Mouse (Mus musculus) hindbrain, embryonic 12.5 days (tissue): Measurements from ENCODE around the gene Acta2. TPM values are rescaled to one million over a fixed set of nuclear protein-coding genes. Genes with fewer than 3 reads are reported as not detected.

Experiments used
- ATAC-seq: fragments of 200-750 bp; cut with Nextera tagmentation; 2 replicates; pipeline ENCODE4 v1.8.0; 2017; ENCODE audit warnings: moderate TSS enrichment; ENCODE audit not compliant: low FRiP score
- H3K27ac ChIP-seq: fragments of 300-500 bp; sonication (generic); 2 replicates; pipeline ENCODE4 v1.5.1; 2016; ENCODE audit warnings: mild to moderate bottlenecking
- H3K27me3 ChIP-seq: fragments of 300-500 bp; sonication (generic); 2 replicates; pipeline ENCODE4 v1.6.1; 2016; ENCODE audit warnings: mild to moderate bottlenecking
- H3K36me3 ChIP-seq: fragments of 300-500 bp; sonication (generic); 2 replicates; pipeline ENCODE4 v1.6.1; 2016; ENCODE audit warnings: mild to moderate bottlenecking
- H3K4me1 ChIP-seq: fragments of 300-500 bp; sonication (generic); 2 replicates; pipeline ENCODE4 v1.6.1; 2016
- H3K4me2 ChIP-seq: fragments of 300-500 bp; sonication (generic); replicated peaks from 2 replicates; pipeline ENCODE4 v1.6.1; 2016; ENCODE audit warnings: mild to moderate bottlenecking
- H3K4me3 ChIP-seq: fragments of 300-500 bp; sonication (generic); 2 replicates; pipeline ENCODE4 v1.5.1; 2016; ENCODE audit warnings: mild to moderate bottlenecking
- H3K9ac ChIP-seq: fragments of 300-500 bp; sonication (generic); 2 replicates; pipeline ENCODE4 v1.6.1; 2016; ENCODE audit warnings: mild to moderate bottlenecking, moderate library complexity
- H3K9me3 ChIP-seq: fragments of 300-500 bp; sonication (generic); replicated peaks from 2 replicates; pipeline ENCODE4 v1.6.1; 2016; ENCODE audit warnings: mild to moderate bottlenecking
- WGBS: fragments of 180-500 bp; shearing (Covaris S2); methylation state at CpG from one replicate; pipeline ENCODE4 v1.1.7; 2016; 5-methylcytosine and 5-hydroxymethylcytosine counted together
- polyA plus RNA-seq: library from polyadenylated mRNA; unstranded; fragments of >200 nt; fragmentation: Nextera tagmentation; extraction: Ambion mirVana; gene quantifications from 2 replicates; pipeline ENCODE4 v1.2.1, GENCODE M21; 2016

The Acta2 gene
- polyA plus RNA-seq, 1 experiment from 2014 or later, result 45.1 TPM

DNA sequence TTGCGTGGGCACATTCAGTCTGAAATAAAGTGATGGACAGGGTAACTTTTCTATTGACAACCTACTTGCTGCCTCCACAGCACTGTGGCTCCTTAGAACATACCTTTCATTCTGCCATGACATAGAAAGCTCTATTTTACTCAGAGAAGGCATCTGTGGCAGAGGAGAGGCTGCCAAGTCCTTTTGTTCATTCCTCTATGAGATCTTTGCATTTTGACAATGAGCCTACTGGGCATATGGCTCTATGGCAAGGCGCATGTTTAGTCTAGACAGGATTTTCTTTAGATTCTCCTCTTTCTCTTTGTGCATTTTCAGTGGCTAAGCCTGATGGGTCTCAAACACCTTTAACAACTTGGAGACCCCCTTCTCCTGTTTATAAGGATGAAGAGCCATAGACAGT is 17.6 kb downstream of the Acta2 start:
- H3K27me3 ChIP-seq, result no peaks in the 10 kb centered on the region
- no peak for ATAC-seq
- no peaks in the 10 kb centered on the region for H3K9me3 ChIP-seq
- no peak overlapping the region for H3K9ac ChIP-seq
- H3K4me3 ChIP-seq, result no peak overlapping the region
- H3K4me2 ChIP-seq, result no peak overlapping the region
- H3K4me1 ChIP-seq, result no peaks in the 10 kb centered on the region
- H3K36me3 ChIP-seq, result 0 out of 2 replicates have a peak, but pooled peaks cover 3% of the 10 kb centered on the region
- no peak overlapping the region for H3K27ac ChIP-seq
- 98% methylated on average over 2 of the region's 2 CpGs for WGBS

DNA sequence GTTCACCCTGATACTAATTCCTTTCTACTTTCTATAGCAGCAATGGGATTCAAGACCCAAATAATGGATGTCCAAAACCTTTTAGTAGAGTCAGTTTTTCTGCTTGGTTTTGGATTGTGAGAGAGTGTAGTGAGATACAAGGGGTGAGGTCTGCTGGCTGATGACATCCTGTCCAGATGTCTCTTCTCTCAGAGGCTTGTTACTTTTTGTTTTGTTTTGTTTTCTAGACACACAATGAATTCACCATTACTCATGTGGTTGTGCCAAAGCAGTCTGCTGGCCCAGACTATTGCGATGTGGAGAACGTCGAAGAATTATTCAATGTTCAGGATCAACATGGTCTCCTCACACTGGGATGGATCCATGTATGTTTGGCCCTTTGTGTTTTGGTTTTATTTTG is 19.3 kb downstream of the Acta2 start:
- H3K9ac ChIP-seq, result no peak overlapping the region
- no peaks in the 10 kb centered on the region for H3K4me1 ChIP-seq
- no peak overlapping the region for H3K4me2 ChIP-seq
- no peak overlapping the region for H3K4me3 ChIP-seq
- 97% methylated on average over 3 of the region's 3 CpGs for WGBS
- no peak overlapping the region for H3K27ac ChIP-seq
- ATAC-seq, result no peak
- no peaks in the 10 kb centered on the region for H3K9me3 ChIP-seq
- 0 out of 2 replicates have a peak, but pooled peaks cover 3% of the 10 kb centered on the region for H3K36me3 ChIP-seq
- H3K27me3 ChIP-seq, result no peaks in the 10 kb centered on the region

DNA sequence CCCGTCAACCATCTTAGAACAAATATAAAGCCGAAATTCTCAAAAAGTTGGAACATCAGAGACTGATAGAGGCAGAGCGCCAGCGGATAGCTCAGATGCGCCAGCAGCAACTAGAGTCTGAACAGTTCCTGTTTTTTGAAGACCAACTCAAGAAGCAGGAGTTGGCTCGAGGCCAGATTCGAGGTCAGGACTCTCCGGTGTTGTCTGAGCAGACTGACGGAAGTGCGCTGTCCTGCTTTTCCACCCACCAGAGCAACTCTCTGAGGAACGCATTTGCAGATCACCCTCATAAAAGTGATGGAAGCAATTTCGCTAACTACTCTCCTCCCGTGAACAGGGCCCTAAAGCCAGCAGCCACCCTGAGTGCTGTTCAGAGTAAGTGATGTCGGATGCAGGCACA is 21.4 kb downstream of the Acta2 start:
- no peak overlapping the region for H3K4me3 ChIP-seq
- no peak overlapping the region for H3K27ac ChIP-seq
- no peaks in the 10 kb centered on the region for H3K4me1 ChIP-seq
- H3K4me2 ChIP-seq, result no peak overlapping the region
- H3K27me3 ChIP-seq, result no peaks in the 10 kb centered on the region
- no peak overlapping the region for H3K9ac ChIP-seq
- 0 out of 2 replicates have a peak, but pooled peaks cover 3% of the 10 kb centered on the region for H3K36me3 ChIP-seq
- no peaks in the 10 kb centered on the region for H3K9me3 ChIP-seq
- ATAC-seq, result no peak
- WGBS, result 91% methylated on average over 14 of the region's 14 CpGs

DNA sequence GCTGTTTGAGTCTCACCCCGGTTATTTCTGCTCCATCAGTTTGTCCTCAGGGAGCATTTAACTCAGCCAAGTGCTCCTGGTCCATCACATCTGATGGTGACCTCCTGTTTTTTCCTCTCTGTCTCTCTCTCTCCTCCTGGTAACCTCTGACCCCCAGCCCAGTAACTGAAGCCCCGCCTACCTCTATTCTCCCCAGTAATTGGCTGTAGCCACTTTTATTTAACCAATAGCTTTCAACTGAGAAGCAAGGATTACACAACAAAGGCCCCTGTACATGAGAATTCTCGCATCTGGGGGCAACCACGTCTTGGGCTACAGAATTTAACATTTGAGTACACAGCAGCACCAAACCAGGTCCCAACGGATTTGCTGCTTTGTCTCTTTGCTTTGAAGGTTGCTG is 23.1 kb downstream of the Acta2 start:
- no peaks in the 10 kb centered on the region for H3K9me3 ChIP-seq
- no peak overlapping the region for H3K27ac ChIP-seq

DNA sequence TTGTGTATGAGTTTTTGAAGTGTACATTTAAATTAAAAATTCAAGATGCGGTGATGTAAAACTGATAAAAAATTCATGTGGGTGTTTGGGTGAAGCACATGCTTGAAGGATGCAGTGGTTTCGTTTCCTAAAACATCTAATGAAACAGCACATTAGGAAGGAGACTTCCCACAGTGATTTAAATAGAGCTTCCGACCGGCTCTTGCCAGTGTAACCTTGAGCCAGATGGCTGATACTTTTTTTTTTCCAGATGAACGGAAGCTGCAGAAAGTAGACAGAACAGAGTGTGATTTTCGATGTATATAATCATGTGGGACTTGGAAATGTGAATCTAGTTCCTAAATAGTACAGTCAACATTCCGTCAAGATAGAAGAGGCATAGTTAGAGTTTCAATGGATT is 23.8 kb downstream of the Acta2 start:
- Histone ChIP-seq H3K27me3 (no peaks in the 10 kb centered on the region), H3K4me2 (no peak overlapping the region), H3K36me3 (no peaks in the 10 kb centered on the region), H3K9me3 (no peaks in the 10 kb centered on the region), H3K27ac (no peak overlapping the region), H3K4me3 (no peak overlapping the region), H3K4me1 (no peaks in the 10 kb centered on the region), H3K9ac (no peak overlapping the region)
- ATAC-seq, result no peak
- WGBS, result 68% methylated on average over 7 of the region's 7 CpGs

More for the DNA sequence above, 23.1 kb downstream of the Acta2 start:
- H3K4me3 ChIP-seq, result no peak overlapping the region
- no peaks in the 10 kb centered on the region for H3K4me1 ChIP-seq
- no peak overlapping the region for H3K4me2 ChIP-seq
- no peak for ATAC-seq
- no peaks in the 10 kb centered on the region for H3K27me3 ChIP-seq
- H3K9ac ChIP-seq, result no peak overlapping the region
- 46% methylated on average over 5 of the region's 5 CpGs for WGBS
- no peaks in the 10 kb centered on the region for H3K36me3 ChIP-seq

DNA sequence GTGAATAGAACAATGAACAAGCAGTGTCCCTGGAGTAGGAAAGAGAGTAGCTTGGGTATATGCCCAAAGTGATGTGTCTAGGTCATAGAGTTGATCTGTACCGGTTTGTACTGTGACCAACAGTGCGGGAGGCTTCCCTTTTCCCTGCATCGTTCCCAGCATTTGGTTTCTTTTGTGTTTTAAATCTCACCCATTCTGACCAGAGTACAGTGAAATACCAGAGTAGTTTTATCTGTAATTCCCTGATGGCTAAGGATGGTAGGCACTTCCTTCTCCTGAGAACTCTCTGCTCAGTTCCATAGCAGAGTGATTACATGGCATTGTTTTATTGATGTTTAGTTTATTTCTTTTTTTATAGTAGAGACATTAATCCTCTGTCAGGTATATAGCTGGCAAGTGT is 32.6 kb downstream of the Acta2 start:
- ATAC-seq, result no peak
- no peaks in the 10 kb centered on the region for H3K4me1 ChIP-seq
- H3K4me3 ChIP-seq, result no peak overlapping the region
- H3K9me3 ChIP-seq, result no peaks in the 10 kb centered on the region
- H3K27ac ChIP-seq, result no peak overlapping the region
- H3K36me3 ChIP-seq, result no peaks in the 10 kb centered on the region
- WGBS, result 90% methylated on average over 3 of the region's 3 CpGs
- H3K9ac ChIP-seq, result no peak overlapping the region
- no peak overlapping the region for H3K4me2 ChIP-seq
- H3K27me3 ChIP-seq, result no peaks in the 10 kb centered on the region

DNA sequence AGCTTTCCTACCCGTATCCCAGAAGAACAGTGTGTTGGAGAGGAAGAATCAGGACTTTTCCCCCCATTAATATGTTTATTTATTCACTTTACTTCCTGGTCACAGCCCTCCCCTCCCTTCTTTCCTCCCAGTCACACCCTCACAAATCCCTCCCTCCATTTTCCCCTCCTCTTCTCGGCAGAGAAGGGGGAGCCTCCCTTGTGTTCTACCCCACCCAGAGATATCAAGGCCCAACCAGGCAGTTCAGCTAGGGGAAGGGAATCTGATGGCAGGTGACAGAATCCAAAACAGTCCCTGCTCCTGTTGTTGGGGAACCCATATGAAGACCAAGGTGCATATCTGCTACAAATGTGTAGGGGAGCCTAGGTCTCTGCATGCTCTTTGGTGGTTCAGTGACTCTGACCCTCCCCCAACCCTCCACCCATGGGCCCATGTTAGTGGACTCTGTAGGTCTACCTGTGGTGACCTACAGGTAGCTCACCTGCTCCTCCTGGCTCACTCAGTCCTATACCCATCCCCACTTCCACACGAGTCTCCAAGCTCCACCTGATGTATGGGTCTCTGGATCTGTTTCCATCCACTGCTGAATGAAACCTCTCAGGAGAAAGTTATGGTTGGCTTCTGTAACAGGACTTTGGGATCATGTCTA is 34.5 kb downstream of the Acta2 start:
- no peak for ATAC-seq
- Histone ChIP-seq H3K4me3 (no peak overlapping the region), H3K9me3 (no peaks in the 10 kb centered on the region), H3K4me2 (no peak overlapping the region), H3K27me3 (no peaks in the 10 kb centered on the region), H3K9ac (no peak overlapping the region), H3K27ac (no peak overlapping the region), H3K36me3 (no peaks in the 10 kb centered on the region), H3K4me1 (no peaks in the 10 kb centered on the region)
- WGBS, result 86% methylated on average over 3 of the region's 3 CpGs

DNA sequence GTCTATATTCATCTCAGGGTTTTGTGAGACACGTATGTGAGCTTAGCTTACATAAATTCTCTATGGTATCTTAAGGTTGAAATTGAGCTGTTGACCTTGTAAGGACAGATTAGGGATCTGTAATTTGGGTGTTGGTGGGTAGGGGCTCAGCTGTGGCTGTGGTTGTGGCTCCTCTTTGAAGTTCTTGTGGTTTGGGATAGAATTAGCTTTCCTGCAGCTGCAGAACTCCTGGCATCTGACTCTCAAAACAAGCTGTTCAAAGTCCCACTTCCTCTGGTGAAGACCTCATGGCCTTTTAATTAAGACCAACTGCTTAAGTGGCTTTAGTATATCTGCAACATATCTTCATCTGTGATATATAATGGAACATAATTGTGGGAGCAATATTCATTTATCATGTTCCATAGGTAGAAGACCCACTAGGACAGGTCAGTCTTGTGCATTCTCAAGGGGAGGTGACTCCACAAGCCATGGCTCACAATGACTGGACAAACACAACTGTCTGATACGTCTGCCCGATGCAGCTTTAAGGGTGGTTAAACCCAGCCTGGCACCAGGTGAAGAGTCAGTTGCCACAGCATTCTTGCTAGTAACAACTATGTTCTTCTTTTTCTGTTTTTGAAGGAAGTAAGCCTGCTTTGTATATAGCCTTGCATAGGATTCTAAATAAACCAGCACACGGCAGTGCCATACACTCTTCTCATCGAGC is 36.0 kb downstream of the Acta2 start:
- Histone ChIP-seq H3K36me3 (no peaks in the 10 kb centered on the region), H3K27me3 (no peaks in the 10 kb centered on the region), H3K4me1 (no peaks in the 10 kb centered on the region), H3K27ac (no peak overlapping the region), H3K4me3 (no peak overlapping the region), H3K9ac (no peak overlapping the region), H3K4me2 (no peak overlapping the region), H3K9me3 (no peaks in the 10 kb centered on the region)
- no peak for ATAC-seq
- WGBS, result 84% methylated on average over 5 of the region's 5 CpGs

DNA sequence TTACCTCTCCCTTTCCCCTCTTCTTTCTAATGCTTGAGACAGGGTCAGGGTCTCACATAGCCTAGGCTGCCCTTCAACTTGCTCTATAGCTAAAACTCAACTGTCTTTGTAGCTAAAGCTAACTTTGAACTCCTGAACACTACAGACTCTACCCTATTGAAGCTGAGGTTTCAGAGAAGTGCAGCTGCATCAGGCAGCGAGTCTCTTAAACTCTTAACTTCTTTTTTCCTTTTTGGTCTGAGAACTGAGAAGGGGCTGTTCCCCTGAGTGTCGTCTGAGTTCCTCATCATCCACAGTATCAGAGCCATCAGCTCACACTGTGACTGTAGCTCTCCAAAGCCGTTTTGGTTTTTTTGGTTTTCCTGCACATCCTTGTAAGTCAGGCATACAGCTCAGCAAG is 37.6 kb downstream of the Acta2 start:
- WGBS, result 81% methylated on average over 3 of the region's 3 CpGs
- no peaks in the 10 kb centered on the region for H3K4me1 ChIP-seq
- ATAC-seq, result no peak
- no peaks in the 10 kb centered on the region for H3K36me3 ChIP-seq
- no peaks in the 10 kb centered on the region for H3K27me3 ChIP-seq
- H3K27ac ChIP-seq, result no peak overlapping the region
- no peak overlapping the region for H3K9ac ChIP-seq
- no peaks in the 10 kb centered on the region for H3K9me3 ChIP-seq
- H3K4me3 ChIP-seq, result no peak overlapping the region
- H3K4me2 ChIP-seq, result no peak overlapping the region

DNA sequence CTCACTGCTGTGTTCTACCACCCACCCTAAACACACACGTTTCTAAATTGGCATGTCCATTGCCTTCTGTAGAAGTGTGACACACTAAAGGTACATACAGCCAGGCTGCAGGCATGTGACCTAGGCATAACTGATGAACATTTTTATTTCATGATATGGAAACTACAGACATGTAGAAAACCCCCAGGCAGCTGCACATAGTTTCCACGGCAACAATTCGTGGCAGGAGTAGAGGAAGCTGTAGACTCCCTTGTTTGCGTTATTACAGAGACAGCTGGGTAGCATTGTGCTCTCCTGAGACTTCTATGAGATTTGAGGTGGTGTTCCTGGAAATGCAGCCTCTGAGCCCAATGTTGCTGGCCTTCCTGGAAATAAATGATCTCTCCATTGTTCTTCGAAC is 38.4 kb downstream of the Acta2 start:
- no peaks in the 10 kb centered on the region for H3K27me3 ChIP-seq
- no peak overlapping the region for H3K4me3 ChIP-seq
- H3K4me2 ChIP-seq, result no peak overlapping the region
- ATAC-seq, result no peak
- H3K36me3 ChIP-seq, result no peaks in the 10 kb centered on the region
- H3K9ac ChIP-seq, result no peak overlapping the region
- no peaks in the 10 kb centered on the region for H3K4me1 ChIP-seq
- WGBS, result 75% methylated on average over 5 of the region's 5 CpGs
- no peaks in the 10 kb centered on the region for H3K9me3 ChIP-seq
- no peak overlapping the region for H3K27ac ChIP-seq

DNA sequence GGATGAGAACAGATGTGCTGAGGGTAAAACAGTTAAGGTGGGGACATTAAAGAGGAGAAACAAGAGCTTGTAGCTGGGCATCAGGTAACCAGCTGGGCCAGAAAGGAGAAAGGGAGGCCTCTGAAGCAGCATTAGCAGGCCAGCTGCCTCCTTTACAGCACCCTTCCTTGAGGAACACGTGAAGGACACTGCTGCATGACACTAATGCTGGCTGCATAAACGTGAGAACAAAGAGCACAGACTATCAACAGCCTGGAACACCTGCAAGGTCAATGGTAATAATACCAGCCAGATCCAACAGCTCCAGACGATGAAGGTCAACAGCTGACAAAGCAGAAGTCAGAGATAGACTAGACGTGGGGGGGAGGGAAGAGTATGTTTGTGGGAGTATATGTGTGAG is 41.3 kb downstream of the Acta2 start:
- 69% methylated on average over 4 of the region's 4 CpGs for WGBS
- no peak for ATAC-seq
- H3K9me3 ChIP-seq, result no peaks in the 10 kb centered on the region

DNA sequence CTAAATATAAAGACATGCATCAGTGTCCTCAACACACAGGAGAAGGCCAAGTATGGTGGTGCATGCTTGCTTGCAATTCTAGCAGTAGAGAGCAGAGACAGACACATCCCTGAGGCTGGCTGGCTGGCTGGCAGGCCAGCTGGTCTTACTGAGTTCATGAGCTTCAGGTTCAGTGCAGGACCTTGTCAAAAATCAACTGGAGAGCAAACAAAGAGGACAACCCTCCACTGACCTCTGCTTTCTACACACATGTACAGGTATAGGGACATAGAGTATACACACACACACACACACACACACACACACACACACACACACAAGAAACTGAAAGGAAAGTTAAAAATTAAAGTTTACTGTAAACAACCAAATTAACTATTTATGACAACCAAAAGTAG is 42.1 kb downstream of the Acta2 start:
- no peak overlapping the region for H3K9ac ChIP-seq
- ATAC-seq, result no peak

More for the DNA sequence above, 41.3 kb downstream of the Acta2 start:
- Histone ChIP-seq H3K4me1 (no peaks in the 10 kb centered on the region), H3K9ac (no peak overlapping the region), H3K36me3 (no peaks in the 10 kb centered on the region), H3K4me3 (no peak overlapping the region), H3K27me3 (no peaks in the 10 kb centered on the region), H3K4me2 (no peak overlapping the region), H3K27ac (no peak overlapping the region)

More for the DNA sequence above, 42.1 kb downstream of the Acta2 start:
- no peaks in the 10 kb centered on the region for H3K27me3 ChIP-seq
- no peaks in the 10 kb centered on the region for H3K36me3 ChIP-seq
- H3K27ac ChIP-seq, result no peak overlapping the region
- H3K9me3 ChIP-seq, result no peaks in the 10 kb centered on the region
- H3K4me2 ChIP-seq, result no peak overlapping the region
- no peak overlapping the region for H3K4me3 ChIP-seq
- no peaks in the 10 kb centered on the region for H3K4me1 ChIP-seq
